Mouse (Mus musculus): Measurements from ENCODE around the gene Slc8a1.

DNA sequence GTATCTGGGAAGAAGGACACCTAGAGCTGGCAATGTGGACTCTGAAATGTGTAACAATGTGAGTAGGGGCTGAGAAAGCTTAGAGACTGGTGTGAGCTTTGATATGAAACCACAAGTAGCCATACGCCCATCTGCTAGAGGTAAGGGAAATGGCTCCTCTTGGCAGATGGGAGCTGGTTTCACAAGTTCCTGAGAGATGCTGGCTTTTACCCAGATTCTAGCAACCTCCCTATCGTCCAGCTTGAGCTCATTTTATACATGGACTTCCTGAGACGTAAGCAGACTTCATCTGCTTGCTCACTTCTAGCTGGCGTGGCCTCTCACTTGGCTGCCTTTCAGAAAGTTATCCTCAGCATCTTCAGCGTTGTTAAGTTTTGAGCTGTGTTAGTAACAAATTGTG, 119.7 kb downstream of the Slc8a1 start:
- no peak for TF ChIP-seq CTCF (IDR thresholded peaks at IDR 0.05; ENCODE audit: low read depth, low read length)
- no peak for TF ChIP-seq GATA2 (IDR thresholded peaks at IDR 0.05; ENCODE audit: borderline replicate concordance, low read depth, low read length)
- TF ChIP-seq GATA1 (IDR thresholded peaks at IDR 0.05; ENCODE audit: borderline replicate concordance, low read length): no peak
- no peak for TF ChIP-seq POLR2AphosphoS5 (IDR thresholded peaks at IDR 0.05; ENCODE audit: insufficient replicate concordance, low read depth, low read length)
